ENCODE assay signal across 12 mouse cellular contexts in genomic region chr1:138876371-138877045, GRCm38 (mm10). TPM values are rescaled to one million over a fixed set of nuclear protein-coding genes. Genes with fewer than 3 reads are reported as not detected.
DNase-seq lines count a peak whose midpoint lies in the region; ATAC-seq lines count a peak whose summit lies in the region.
"Had no signal": no experiment of that assay in that cellular context is flagged by ENCODE, and none has a peak within 500 bp of the region (broad histone marks: within the 10 kb centered on the region; RNA-seq: fewer than 3 reads in every experiment).

No protein-coding gene starts in this region.

- no peaks in the 10 kb centered on the region for H3K36me3 ChIP-seq in intestine, embryonic 14.5 days (ENCODE audit: control insufficient read depth, insufficient read depth, low read length)
- H3K36me3 ChIP-seq in intestine, embryonic 15.5 days = no peaks in the 10 kb centered on the region
- H3K36me3 ChIP-seq: liver, embryonic 15.5 days had no signal

- WGBS in intestine, embryonic 14.5 days = 65% methylated on average over 16 of the region's 16 CpGs
- 56% methylated on average over 16 of the region's 16 CpGs for WGBS in intestine, embryonic 15.5 days

- H3K27ac ChIP-seq in intestine, embryonic 14.5 days (ENCODE audit: low read depth) = no peak overlapping the region
- H3K27ac ChIP-seq in intestine, embryonic 15.5 days = no peak overlapping the region
- H3K27ac ChIP-seq: liver, embryonic 15.5 days had no signal

- no peaks in the 10 kb centered on the region for H3K27me3 ChIP-seq in intestine, embryonic 14.5 days (replicated peaks; ENCODE audit: control insufficient read depth, insufficient read depth, low read length)
- H3K27me3 ChIP-seq in intestine, embryonic 15.5 days (replicated peaks) = no peaks in the 10 kb centered on the region
- H3K27me3 ChIP-seq: CH12.LX; liver, embryonic 15.5 days had no signal

- H3K9me3 ChIP-seq in intestine, embryonic 14.5 days (ENCODE audit: control insufficient read depth, low read length) = no peaks in the 10 kb centered on the region
- no peaks in the 10 kb centered on the region for H3K9me3 ChIP-seq in intestine, embryonic 15.5 days
- H3K9me3 ChIP-seq: liver, embryonic 15.5 days had no signal

- no peaks in the 10 kb centered on the region for H3K4me1 ChIP-seq in intestine, embryonic 14.5 days (replicated peaks; ENCODE audit: control insufficient read depth, insufficient read depth, low read length)
- no peaks in the 10 kb centered on the region for H3K4me1 ChIP-seq in intestine, embryonic 15.5 days (replicated peaks)
- H3K4me1 ChIP-seq: liver, embryonic 15.5 days had no signal

- ATAC-seq in intestine, embryonic 14.5 days (replicated peaks; ENCODE audit: low FRiP score, low TSS enrichment, low read depth) = no peak
- ATAC-seq in intestine, embryonic 15.5 days = no peak

- H3K4me3 ChIP-seq in intestine, embryonic 14.5 days (ENCODE audit: low read depth, low read length) = no peak overlapping the region
- H3K4me3 ChIP-seq in intestine, embryonic 15.5 days (replicated peaks) = no peak overlapping the region
- H3K4me3 ChIP-seq: liver, embryonic 15.5 days had no signal

- H3K4me2 ChIP-seq in intestine, embryonic 14.5 days (ENCODE audit: low read length) = 0 out of 2 replicates have a peak overlapping the region, but pooled peaks have one; percentile 4
- no peak overlapping the region; the same call in 1 of the 2 replicates for H3K4me2 ChIP-seq in intestine, embryonic 15.5 days (replicated peaks)
- H3K4me2 ChIP-seq: liver, embryonic 15.5 days had no signal

- no peak for DNase-seq in intestine, embryonic 14.5 days (ENCODE audit: low spot score)
- DNase-seq in right cerebral cortex, adult 2 months (ENCODE audit: low spot score in 2 of 2) = peak; percentile 14 to 16
- no peak for DNase-seq in right cerebral cortex, adult 18-20 months
- DNase-seq in fibroblast of lung, adult 2 months (ENCODE audit: low read depth) = peak; percentile 63
- DNase-seq in telencephalon, adult 2 months (ENCODE audit: low read depth, low spot score) = peak; percentile 26
- DNase-seq in cerebellum, adult 11-12 months = no peak
- no peak for DNase-seq in heart, postnatal 25 days (ENCODE audit: low spot score)
- DNase-seq: cerebellum, adult 9-10 months; right cerebral cortex, postnatal 14 days had no signal

- intact Hi-C loops in heart, postnatal 25 days (cut with DNase I) = no loop called here

- no peak overlapping the region for H3K9ac ChIP-seq in intestine, embryonic 14.5 days (ENCODE audit: low read length)
- H3K9ac ChIP-seq in intestine, embryonic 15.5 days = no peak overlapping the region
- H3K9ac ChIP-seq: liver, embryonic 15.5 days had no signal

RNA-seq across cellular contexts. Expression of gene 2310009B15Rik, which starts 19.9 kb away (rescaled TPM):
- 43.9 and 46.1 TPM in 2 replicates for polyA plus RNA-seq in intestine, embryonic 14.5 days (2014; fragmentation: Nextera tagmentation; extraction: Ambion mirVana)
- 38.1 and 38.9 TPM in 2 replicates for polyA plus RNA-seq in intestine, embryonic 15.5 days (2015; fragmentation: Nextera tagmentation; extraction: Ambion mirVana)
- total RNA-seq in heart, postnatal 25 days (2021) = 1 to 10 TPM; 8.9 to 10.0 TPM

RNA-seq across cellular contexts. Expression of gene Lhx9, which starts 28.1 kb away (rescaled TPM):
- polyA plus RNA-seq in intestine, embryonic 14.5 days (2014; fragmentation: Nextera tagmentation; extraction: Ambion mirVana) = 0.05 TPM in 1 of 2 replicates, not detected in the other
- polyA plus RNA-seq in intestine, embryonic 15.5 days (2015; fragmentation: Nextera tagmentation; extraction: Ambion mirVana) = 0.15 and 0.20 TPM in 2 replicates
- total RNA-seq in heart, postnatal 25 days (2021) = not detected

Comparison
In these comparisons a context has a peak if more than half of its experiments do, and no peak if none do; other contexts are left out.
1. DNase-seq: peak in right cerebral cortex, adult 2 months (2 of 2), fibroblast of lung, adult 2 months (single experiment) and telencephalon, adult 2 months (single experiment); none in intestine, embryonic 14.5 days (single experiment), right cerebral cortex, adult 18-20 months (single experiment), cerebellum, adult 11-12 months (single experiment) and heart, postnatal 25 days (single experiment).